Mouse (Mus musculus): ENCODE measurements at regions not wholly inside any gene's neighbourhood (a gene's known extent, or its start where the extent isn't known, plus 50 kb on each side); places are given as distances from the start of the nearest gene placed in this dataset.

- ATAC-seq (ENCODE audit: poor library complexity, severe bottlenecking), result no peak
Measured at GRCm38 (mm10) chr4:124256515-124256914, 338.7 kb upstream of the 4930535I16Rik start.

GRCm38 (mm10) chr4:124255183-124255543 is 337.3 kb upstream of the 4930535I16Rik start:
- no peak for ATAC-seq (ENCODE audit: poor library complexity, severe bottlenecking)

- ATAC-seq (ENCODE audit: poor library complexity, severe bottlenecking), result no peak
Measured at GRCm38 (mm10) chr4:124254446-124255182, 336.8 kb upstream of the 4930535I16Rik start.

- no peak for ATAC-seq (ENCODE audit: poor library complexity, severe bottlenecking)
Measured at GRCm38 (mm10) chr4:124241600-124241999, 323.8 kb upstream of the 4930535I16Rik start.

GRCm38 (mm10) chr4:124236476-124236875 is 318.7 kb upstream of the 4930535I16Rik start:
- no peak for ATAC-seq (ENCODE audit: poor library complexity, severe bottlenecking)

- ATAC-seq (ENCODE audit: poor library complexity, severe bottlenecking), result no peak
Measured at GRCm38 (mm10) chr4:124228537-124228936, 310.7 kb upstream of the 4930535I16Rik start.

- ATAC-seq (ENCODE audit: poor library complexity, severe bottlenecking), result no peak
Measured at GRCm38 (mm10) chr4:124223646-124224500, 306.1 kb upstream of the 4930535I16Rik start.

GRCm38 (mm10) chr4:124221736-124222135 is 303.9 kb upstream of the 4930535I16Rik start:
- ATAC-seq (ENCODE audit: poor library complexity, severe bottlenecking), result no peak

GRCm38 (mm10) chr4:124217206-124217605 is 299.4 kb upstream of the 4930535I16Rik start:
- ATAC-seq (ENCODE audit: poor library complexity, severe bottlenecking), result no peak

- ATAC-seq (ENCODE audit: poor library complexity, severe bottlenecking), result no peak
Measured at GRCm38 (mm10) chr4:124216351-124216750, 298.5 kb upstream of the 4930535I16Rik start.

GRCm38 (mm10) chr4:124215077-124215476 is 297.3 kb upstream of the 4930535I16Rik start:
- no peak for ATAC-seq (ENCODE audit: poor library complexity, severe bottlenecking)

- no peak for ATAC-seq (ENCODE audit: poor library complexity, severe bottlenecking)
Measured at GRCm38 (mm10) chr4:124210103-124210502, 292.3 kb upstream of the 4930535I16Rik start.

- ATAC-seq (ENCODE audit: poor library complexity, severe bottlenecking), result no peak
Measured at GRCm38 (mm10) chr4:124206480-124206879, 288.7 kb upstream of the 4930535I16Rik start.

- ATAC-seq (ENCODE audit: poor library complexity, severe bottlenecking), result no peak
Measured at GRCm38 (mm10) chr4:124203736-124204135, 285.9 kb upstream of the 4930535I16Rik start.

GRCm38 (mm10) chr4:124199884-124200844 is 282.3 kb upstream of the 4930535I16Rik start:
- ATAC-seq (ENCODE audit: poor library complexity, severe bottlenecking), result no peak

GRCm38 (mm10) chr4:124198832-124199231 is 281.0 kb upstream of the 4930535I16Rik start:
- no peak for ATAC-seq (ENCODE audit: poor library complexity, severe bottlenecking)

GRCm38 (mm10) chr4:124196711-124197110 is 278.9 kb upstream of the 4930535I16Rik start:
- no peak for ATAC-seq (ENCODE audit: poor library complexity, severe bottlenecking)

GRCm38 (mm10) chr4:124193059-124193721 is 275.4 kb upstream of the 4930535I16Rik start:
- ATAC-seq (ENCODE audit: poor library complexity, severe bottlenecking), result no peak

GRCm38 (mm10) chr4:124190775-124191174 is 273.0 kb upstream of the 4930535I16Rik start:
- no peak for ATAC-seq (ENCODE audit: poor library complexity, severe bottlenecking)

- ATAC-seq (ENCODE audit: poor library complexity, severe bottlenecking), result no peak
Measured at GRCm38 (mm10) chr4:124189993-124190385, 272.2 kb upstream of the 4930535I16Rik start.

All from megakaryocyte, adult 5-6 weeks (primary cell).